Mouse (Mus musculus) CH12.LX (cell line): ENCODE measurements at regions not wholly inside any gene's neighbourhood (a gene's known extent, or its start where the extent isn't known, plus 50 kb on each side); places are given as distances from the start of the nearest gene placed in this dataset.
A peak's percentile ranks its signal among the peaks of the same experiment; 100 is the strongest.

Source experiments
- DNase-seq: peaks from one replicate; pipeline ENCODE4 v3.0.0-alpha.2; 2013; ENCODE audit errors: extremely low read depth
- H3K27ac ChIP-seq: 2 replicates; pipeline ENCODE4 v1.5.1; 2012; ENCODE audit warnings: low read depth, mild to moderate bottlenecking, control low read depth, moderate library complexity; ENCODE audit not compliant: insufficient read depth
- H3K27me3 ChIP-seq: replicated peaks from 2 replicates; pipeline ENCODE3; 2012; ENCODE audit warnings: inconsistent platforms
- H3K36me3 ChIP-seq, 2 experiments: replicated peaks in 1 of 2; 2 replicates each; pipeline versions ENCODE3 to v1.6.1; 2012; ENCODE audit warnings: inconsistent platforms in 1 of 2, low read length in 1 of 2, mild to moderate bottlenecking in 1 of 2, mixed read lengths in 1 of 2, moderate library complexity in 1 of 2; ENCODE audit not compliant: control insufficient read depth in 1 of 2, insufficient read depth in 1 of 2
- H3K4me1 ChIP-seq, 2 experiments: 2 replicates each; pipeline ENCODE4 v1.6.1; 2012; ENCODE audit warnings: inconsistent platforms in 1 of 2, moderate library complexity in 1 of 2; ENCODE audit not compliant: insufficient read depth in 2 of 2, control insufficient read depth in 1 of 2
- H3K4me2 ChIP-seq: 2 replicates; pipeline ENCODE4 v1.6.1; 2012; ENCODE audit warnings: low read depth, mild to moderate bottlenecking, control low read depth; ENCODE audit not compliant: poor library complexity, insufficient read depth, severe bottlenecking
- H3K4me3 ChIP-seq, 3 experiments: fragments of 150-350 bp in 1 of 3; sonication (generic) in 1 of 3; replicated peaks in 1 of 3; 2 replicates each; pipeline versions ENCODE3 to v1.5.1; 2011 to 2012; ENCODE audit warnings: low read depth in 2 of 3, low read length in 2 of 3, mild to moderate bottlenecking in 2 of 3, moderate library complexity in 2 of 3, control low read depth in 1 of 3, improper control_type of control experiment in 1 of 3, inconsistent platforms in 1 of 3, mixed read lengths in 1 of 3; ENCODE audit not compliant: poor library complexity in 1 of 3
- H3K79me2 ChIP-seq: replicated peaks from 2 replicates; pipeline ENCODE4 v1.6.1; 2012; ENCODE audit warnings: mild to moderate bottlenecking, moderate library complexity; ENCODE audit not compliant: control insufficient read depth, poor library complexity, insufficient read depth, severe bottlenecking; ENCODE audit errors: extremely low read depth
- H3K9ac ChIP-seq: 2 replicates; pipeline ENCODE4 v1.6.1; 2012; ENCODE audit warnings: low read depth, mild to moderate bottlenecking, control low read depth, moderate library complexity; ENCODE audit not compliant: insufficient read depth
- H3K9me3 ChIP-seq: replicated peaks from 2 replicates; pipeline ENCODE3; 2012; ENCODE audit warnings: low read length, inconsistent platforms, mixed read lengths
- CHD2 ChIP-seq: IDR thresholded peaks from 2 replicates; pipeline ENCODE4 v1.6.1; 2011; ENCODE audit warnings: low read length, improper control_type of control experiment
- CTCF ChIP-seq, 2 experiments: IDR thresholded peaks in 1 of 2; conservative IDR thresholded peaks in 1 of 2; 2 replicates each; pipeline ENCODE4 v1.5.1; 2011 to 2012; ENCODE audit warnings: low read depth in 2 of 2, low read length in 2 of 2, improper control_type of control experiment in 1 of 2, inconsistent platforms in 1 of 2, mild to moderate bottlenecking in 1 of 2, moderate library complexity in 1 of 2
- E2F4 ChIP-seq: IDR thresholded peaks from 2 replicates; pipeline ENCODE4 v1.6.1; 2011; ENCODE audit warnings: low read depth, low read length, improper control_type of control experiment; ENCODE audit not compliant: insufficient replicate concordance
- ETS1 ChIP-seq: conservative IDR thresholded peaks from 2 replicates; pipeline ENCODE4 v1.6.1; 2012; ENCODE audit warnings: low read depth, mild to moderate bottlenecking, inconsistent platforms, low read length, improper control_type of control experiment, moderate library complexity
- GABPA ChIP-seq: IDR thresholded peaks from 2 replicates; pipeline ENCODE4 v1.6.1; 2012; ENCODE audit warnings: low read depth, low read length, improper control_type of control experiment, inconsistent platforms; ENCODE audit not compliant: insufficient replicate concordance
- IRF4 ChIP-seq: IDR thresholded peaks from 2 replicates; pipeline ENCODE4 v1.6.1; 2014; ENCODE audit warnings: low read depth, mild to moderate bottlenecking, inconsistent platforms, low read length, improper control_type of control experiment
- JUND ChIP-seq: conservative IDR thresholded peaks from 2 replicates; pipeline ENCODE4 v1.6.1; 2011; ENCODE audit warnings: low read depth, low read length, improper control_type of control experiment
- KAT2A ChIP-seq: IDR thresholded peaks from 2 replicates; pipeline ENCODE4 v1.6.1; 2012; ENCODE audit warnings: low read length, improper control_type of control experiment, inconsistent platforms; ENCODE audit not compliant: insufficient replicate concordance
- MAFK ChIP-seq: IDR thresholded peaks from 2 replicates; pipeline ENCODE4 v1.6.1; 2011; ENCODE audit warnings: low read length, improper control_type of control experiment; ENCODE audit not compliant: insufficient replicate concordance
- MAX ChIP-seq: IDR thresholded peaks from 2 replicates; pipeline ENCODE4 v1.6.1; 2011; ENCODE audit warnings: low read length, improper control_type of control experiment
- MAZ ChIP-seq: IDR thresholded peaks from 2 replicates; pipeline ENCODE4 v1.6.1; 2012; ENCODE audit warnings: low read depth, mild to moderate bottlenecking, inconsistent platforms, low read length, improper control_type of control experiment, moderate library complexity
- MXI1 ChIP-seq: IDR thresholded peaks from 2 replicates; pipeline ENCODE4 v1.6.1; 2011; ENCODE audit warnings: mild to moderate bottlenecking, low read depth, low read length, improper control_type of control experiment
- MYC ChIP-seq: IDR thresholded peaks from 2 replicates; pipeline ENCODE4 v1.6.1; 2011; ENCODE audit warnings: low read depth, mild to moderate bottlenecking, improper control_type of control experiment, low read length
- NELFE ChIP-seq: IDR thresholded peaks from 2 replicates; pipeline ENCODE4 v1.6.1; 2011; ENCODE audit warnings: low read depth, low read length, improper control_type of control experiment
- NRF1 ChIP-seq: IDR thresholded peaks from 2 replicates; pipeline ENCODE4 v1.6.1; 2014; ENCODE audit warnings: low read depth, mild to moderate bottlenecking, inconsistent platforms, low read length, improper control_type of control experiment, moderate library complexity
- POLR2A ChIP-seq: IDR thresholded peaks from 2 replicates; pipeline ENCODE4 v1.6.1; 2011; ENCODE audit warnings: low read depth, mild to moderate bottlenecking, improper control_type of control experiment, low read length
- POLR2AphosphoS2 ChIP-seq: IDR thresholded peaks from 2 replicates; pipeline ENCODE4 v1.6.1; 2011; ENCODE audit warnings: low read depth, low read length, improper control_type of control experiment
- RAD21 ChIP-seq: IDR thresholded peaks from 2 replicates; pipeline ENCODE4 v1.6.1; 2011; ENCODE audit warnings: low read depth, mild to moderate bottlenecking, low read length, improper control_type of control experiment, moderate library complexity
- SIN3A ChIP-seq: IDR thresholded peaks from 2 replicates; pipeline ENCODE4 v1.6.1; 2012; ENCODE audit warnings: low read length, improper control_type of control experiment, inconsistent platforms
- SMC3 ChIP-seq: IDR thresholded peaks from 2 replicates; pipeline ENCODE4 v1.6.1; 2011; ENCODE audit warnings: low read depth, low read length, improper control_type of control experiment
- TCF12 ChIP-seq: IDR thresholded peaks from 2 replicates; pipeline ENCODE4 v1.6.1; 2014; ENCODE audit warnings: low read depth, mild to moderate bottlenecking, inconsistent platforms, low read length, improper control_type of control experiment
- USF1 ChIP-seq: IDR thresholded peaks from 2 replicates; pipeline ENCODE4 v1.6.1; 2014; ENCODE audit warnings: low read depth, mild to moderate bottlenecking, inconsistent platforms, low read length, improper control_type of control experiment
- USF2 ChIP-seq: conservative IDR thresholded peaks from 2 replicates; pipeline ENCODE4 v1.6.1; 2011; ENCODE audit warnings: low read depth, low read length, improper control_type of control experiment
- ZC3H11A ChIP-seq: IDR thresholded peaks from 2 replicates; pipeline ENCODE4 v1.6.1; 2012; ENCODE audit warnings: low read depth, mild to moderate bottlenecking, inconsistent platforms, low read length, improper control_type of control experiment
- dilution Hi-C: fragments of 300-500 bp; cut with MboI; formaldehyde crosslinking; loops from 2 replicates; pipeline ENCODE4 v1.14.3; 2020; ENCODE audit warnings: low sequenced_read_pairs; ENCODE audit not compliant: extremely low pct_unique_long_range_greater_than_20kb, extremely low pct_ligation_motif_present
- in situ Hi-C: fragments of 300-500 bp; cut with MboI; formaldehyde crosslinking; loops from 3 replicates; pipeline ENCODE4 v1.14.3; 2019; ENCODE audit warnings: low sequenced_read_pairs, low pct_ligation_motif_present, low pct_unique_long_range_greater_than_20kb, mixed read lengths

DNA sequence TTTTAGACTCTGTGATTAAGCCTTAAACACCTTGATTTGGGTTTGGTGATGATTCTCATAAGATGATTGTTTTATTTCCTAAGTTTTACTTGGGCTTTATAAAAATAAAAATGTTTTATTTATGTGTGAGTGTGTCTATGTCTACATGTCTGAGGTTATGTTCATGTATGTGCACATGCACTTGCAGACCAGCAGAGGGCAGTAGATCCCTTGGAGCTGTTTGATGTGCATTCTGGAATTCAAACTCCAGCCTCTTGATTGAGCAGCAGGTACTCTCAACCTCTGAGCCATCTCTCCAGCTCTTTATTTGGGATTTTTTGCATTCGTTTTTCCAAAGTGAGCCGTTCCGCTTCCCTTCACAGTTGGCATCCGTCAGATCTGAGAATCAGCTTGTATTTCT lies 161.8 kb upstream of the Mocs1 start:
- Histone ChIP-seq H3K27me3 (no peaks in the 10 kb centered on the region), H3K36me3 (no peaks in the 10 kb centered on the region), H3K9ac (no peak overlapping the region), H3K9me3 (peaks cover 70% of the 10 kb centered on the region), H3K4me2 (no peak overlapping the region), H3K27ac (no peak overlapping the region), H3K4me3 (no peak overlapping the region), H3K79me2 (no peaks in the 10 kb centered on the region), H3K4me1 (no peaks in the 10 kb centered on the region)
- no peak for TF ChIP-seq E2F4
- TF ChIP-seq CTCF (conservative IDR thresholded peaks at IDR 0.05 in 1 of 2, IDR thresholded peaks at IDR 0.05 in 1 of 2; ENCODE audit: low read depth in 2 of 2, low read length in 2 of 2): peak; percentile 17 to 47; a peak in 2 of 4 replicates
- no peak for TF ChIP-seq NRF1
- TF ChIP-seq USF2: no peak
- no peak for TF ChIP-seq CHD2
- TF ChIP-seq RAD21: peak; percentile 23
- TF ChIP-seq SIN3A: no peak
- dilution Hi-C loops: no loop called here
- in situ Hi-C loops: no loop called here
- no peak for DNase-seq

DNA sequence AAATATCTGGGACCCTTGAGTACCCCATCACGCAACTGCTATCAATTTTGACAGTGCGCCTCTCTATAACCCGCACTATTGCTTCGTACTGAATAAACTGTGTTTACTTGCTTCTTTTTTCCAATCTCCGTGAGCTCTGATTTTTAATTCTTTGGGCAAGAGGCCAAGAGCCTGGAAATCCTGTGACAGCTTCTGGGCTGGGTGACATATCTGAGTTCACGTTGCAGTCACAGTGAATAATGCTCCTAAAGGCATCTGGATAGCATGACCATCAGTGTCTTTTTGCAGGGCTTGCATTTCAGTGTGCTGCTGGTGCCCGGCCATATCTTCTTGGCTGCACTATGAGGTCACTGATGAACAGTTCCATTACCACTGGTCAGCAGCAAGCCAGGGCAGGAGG lies 158.2 kb upstream of the Mocs1 start:
- H3K4me2 ChIP-seq: no peak overlapping the region
- H3K36me3 ChIP-seq: no peaks in the 10 kb centered on the region
- no peaks in the 10 kb centered on the region for H3K79me2 ChIP-seq
- H3K4me3 ChIP-seq: no peak overlapping the region
- H3K27me3 ChIP-seq: no peaks in the 10 kb centered on the region
- no peaks in the 10 kb centered on the region for H3K4me1 ChIP-seq
- in situ Hi-C loops: no loop called here
- H3K9me3 ChIP-seq: peaks cover 73% of the 10 kb centered on the region
- no peak for TF ChIP-seq NRF1
- no peak for TF ChIP-seq NELFE
- TF ChIP-seq CHD2: no peak
- TF ChIP-seq MAFK: no peak
- TF ChIP-seq KAT2A: no peak
- TF ChIP-seq ZC3H11A: no peak
- no peak overlapping the region for H3K9ac ChIP-seq
- no peak for DNase-seq
- no peak overlapping the region for H3K27ac ChIP-seq
- dilution Hi-C loops: no loop called here

DNA sequence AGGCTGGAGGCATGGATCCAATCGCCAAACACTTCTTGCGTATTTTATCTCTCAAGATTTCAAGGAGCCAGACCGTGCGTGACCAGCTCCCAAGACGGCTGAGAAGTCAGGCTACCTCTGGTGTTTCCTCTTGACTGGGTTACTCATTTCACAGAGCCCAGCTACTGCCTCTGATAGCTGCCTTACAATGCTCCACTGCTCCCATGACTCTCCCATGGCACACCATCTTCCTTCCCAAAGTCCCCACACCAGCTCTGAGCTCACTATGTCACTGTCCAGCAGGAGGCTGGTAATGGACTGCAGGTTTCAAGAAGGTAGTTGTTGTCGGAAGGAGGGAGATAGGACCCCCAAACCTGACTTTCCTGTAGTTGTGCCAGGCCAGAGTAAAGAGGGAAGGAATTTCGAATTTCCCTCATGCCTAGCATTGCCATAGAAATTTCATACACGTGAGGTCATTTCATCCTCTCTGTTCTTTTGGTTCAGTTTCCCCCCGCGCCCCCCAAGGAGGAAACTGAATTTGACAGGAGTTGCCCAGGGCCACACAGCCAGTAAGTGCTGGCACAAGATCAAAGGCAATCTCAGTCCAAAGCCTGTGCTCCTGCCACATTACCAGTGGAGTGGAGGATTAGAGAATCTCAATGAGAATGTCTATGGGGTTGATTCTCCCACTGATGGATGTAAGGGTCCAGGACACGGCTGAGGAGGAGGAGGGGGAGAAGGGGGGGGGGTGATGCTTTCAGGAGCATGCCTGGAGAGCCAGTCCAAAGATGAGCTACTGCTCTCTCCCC lies 155.3 kb upstream of the Mocs1 start:
- dilution Hi-C loops: no loop called here
- Histone ChIP-seq H3K4me2 (no peak overlapping the region), H3K27me3 (no peaks in the 10 kb centered on the region), H3K79me2 (no peaks in the 10 kb centered on the region), H3K4me1 (no peaks in the 10 kb centered on the region), H3K27ac (no peak overlapping the region), H3K36me3 (no peaks in the 10 kb centered on the region), H3K9ac (no peak overlapping the region), H3K9me3 (peaks cover 82% of the 10 kb centered on the region), H3K4me3 (no peak overlapping the region)
- in situ Hi-C loops: no loop called here
- TF ChIP-seq TCF12 (no peak), RAD21 (no peak), ETS1 (no peak), MYC (no peak), JUND (no peak), POLR2A (no peak), MAZ (no peak), SIN3A (no peak), IRF4 (no peak), MXI1 (no peak), ZC3H11A (no peak), MAX (no peak), USF1 (no peak), USF2 (no peak), POLR2AphosphoS2 (no peak), GABPA (no peak), SMC3 (no peak), CTCF (conservative IDR thresholded peaks at IDR 0.05 in 1 of 2, IDR thresholded peaks at IDR 0.05 in 1 of 2; ENCODE audit: low read depth in 2 of 2, low read length in 2 of 2) (no peak), E2F4 (no peak), KAT2A (no peak)
- no peak for DNase-seq
